8 mouse cellular contexts compared by ENCODE assay signal in the genomic region with DNA sequence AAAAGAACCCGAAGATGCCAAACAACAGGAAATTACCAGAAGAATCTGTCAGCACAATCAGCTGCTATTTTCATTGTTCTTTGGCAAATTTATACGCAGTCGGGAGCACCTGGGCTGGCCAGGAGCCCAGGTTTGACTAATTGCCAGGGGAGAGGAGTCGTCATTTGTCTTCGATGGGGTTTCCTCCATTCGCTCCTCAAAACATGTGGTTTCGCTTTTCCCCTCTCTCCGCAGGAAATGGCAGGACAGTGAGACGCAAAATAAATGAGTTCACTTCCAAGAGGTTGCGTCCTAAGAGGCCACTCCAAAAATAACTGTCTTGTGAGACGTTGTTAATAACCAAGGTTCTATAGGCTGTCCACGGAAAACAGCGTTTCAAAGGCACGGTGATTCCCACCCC.
DNase-seq lines count a peak whose midpoint lies in the region.

No protein-coding gene starts in this region.

- intact Hi-C loops in heart, postnatal 25 days (cut with DNase I) = no loop called here

- peak; percentile 94 for DNase-seq in heart, adult 11 months
- DNase-seq in heart, postnatal 25 days (ENCODE audit: low spot score) = no peak
- DNase-seq in heart, adult 18-20 months = peak; percentile 33 to 48
- peak; percentile 47 for DNase-seq in kidney, adult 9 months
- peak; percentile 41 for DNase-seq in neural tube, embryonic 10.5 days (ENCODE audit: extremely low spot score, low spot score)
- DNase-seq in spleen, postnatal 10 days (ENCODE audit: low spot score in 2 of 2) = no peak
- DNase-seq in right cerebral cortex, postnatal 10 days (ENCODE audit: low spot score in 2 of 2) = no peak
- DNase-seq in layer of hippocampus, adult 11-12 months (ENCODE audit: low spot score) = no peak

Comparison
In these comparisons a context has a peak if more than half of its experiments do, and no peak if none do; other contexts are left out.
1. DNase-seq: peak in heart, adult 11 months (single experiment), heart, adult 18-20 months (2 of 2), kidney, adult 9 months (single experiment) and neural tube, embryonic 10.5 days (single experiment); none in heart, postnatal 25 days (single experiment), spleen, postnatal 10 days (0 of 2), right cerebral cortex, postnatal 10 days (0 of 2) and layer of hippocampus, adult 11-12 months (single experiment).